Mouse (Mus musculus) T-helper 17 cell (primary cell): ENCODE measurements around the gene Ppp2r2c.

Experiments used
- in situ Hi-C, 2 experiments: fragments of 300-600 bp; cut with MboI, MseI; formaldehyde crosslinking; loops; 1 replicate in 1 of 2; 2 replicates in 1 of 2; pipeline ENCODE4 v1.15.1; 2025; ENCODE audit warnings: high pct_unique_total_duplicates in 2 of 2

Ppp2r2c gene

GRCm38 (mm10) chr5:36868266-36869090 lies at the start of gene Ppp2r2c:
Gene Ppp2r2c (plus strand): TSS chr5:36868513.
- in situ Hi-C loops: no loop called here

- in situ Hi-C loops: no loop called here
Observed at GRCm38 (mm10) chr5:36819742-36820141, 48.6 kb upstream of the Ppp2r2c start.

GRCm38 (mm10) chr5:36820142-36820541 lies 48.2 kb upstream of the Ppp2r2c start:
- in situ Hi-C loops: no loop called here

GRCm38 (mm10) chr5:36822907-36823306 lies 45.4 kb upstream of the Ppp2r2c start:
- in situ Hi-C loops: no loop called here

GRCm38 (mm10) chr5:36829098-36829497 lies 39.2 kb upstream of the Ppp2r2c start:
- in situ Hi-C loops: no loop called here

- in situ Hi-C loops: loop anchor here in 1 of 2 experiments (10.0 kb wide), 1 partner anchor 1265 kb away; no protein-coding TSS in a partner anchor
Observed at GRCm38 (mm10) chr5:36829913-36830879, 38.1 kb upstream of the Ppp2r2c start, which contains the start of gene Man2b2. Gene Man2b2 (minus strand): TSS chr5:36830653.

- in situ Hi-C loops: loop anchor here in 1 of 2 experiments (10.0 kb wide), 1 partner anchor 1266 kb away; no protein-coding TSS in a partner anchor
Observed at GRCm38 (mm10) chr5:36831272-36831671, 37.0 kb upstream of the Ppp2r2c start.

- in situ Hi-C loops: loop anchor here in 1 of 2 experiments (10.0 kb wide), 1 partner anchor 1271 kb away; no protein-coding TSS in a partner anchor
Observed at GRCm38 (mm10) chr5:36835933-36836332, 32.4 kb upstream of the Ppp2r2c start.

GRCm38 (mm10) chr5:36839032-36839431 lies 29.3 kb upstream of the Ppp2r2c start:
- in situ Hi-C loops: loop anchor here in 1 of 2 experiments (10.0 kb wide), 1 partner anchor 1274 kb away; no protein-coding TSS in a partner anchor

GRCm38 (mm10) chr5:36839602-36840001 lies 28.7 kb upstream of the Ppp2r2c start:
- in situ Hi-C loops: loop anchor here in 1 of 2 experiments (10.0 kb wide), 1 partner anchor 1275 kb away; no protein-coding TSS in a partner anchor

GRCm38 (mm10) chr5:36840092-36840491 lies 28.2 kb upstream of the Ppp2r2c start:
- in situ Hi-C loops: no loop called here

GRCm38 (mm10) chr5:36841701-36842100 lies 26.6 kb upstream of the Ppp2r2c start:
- in situ Hi-C loops: no loop called here

GRCm38 (mm10) chr5:36844490-36844889 lies 23.8 kb upstream of the Ppp2r2c start:
- in situ Hi-C loops: no loop called here

GRCm38 (mm10) chr5:36851572-36851971 lies 16.7 kb upstream of the Ppp2r2c start:
- in situ Hi-C loops: no loop called here

GRCm38 (mm10) chr5:36855180-36855579 lies 13.1 kb upstream of the Ppp2r2c start:
- in situ Hi-C loops: no loop called here

GRCm38 (mm10) chr5:36856529-36856928 lies 11.8 kb upstream of the Ppp2r2c start:
- in situ Hi-C loops: no loop called here

- in situ Hi-C loops: no loop called here
Observed at GRCm38 (mm10) chr5:36857546-36857945, 10.8 kb upstream of the Ppp2r2c start.

- in situ Hi-C loops: no loop called here
Observed at GRCm38 (mm10) chr5:36861084-36861483, 7.2 kb upstream of the Ppp2r2c start.

GRCm38 (mm10) chr5:36866701-36867250 lies 1.5 kb upstream of the Ppp2r2c start:
- in situ Hi-C loops: no loop called here

GRCm38 (mm10) chr5:36867561-36867960 lies 752 bp upstream of the Ppp2r2c start:
- in situ Hi-C loops: no loop called here

- in situ Hi-C loops: no loop called here
Observed at GRCm38 (mm10) chr5:36869186-36869577, 869 bp downstream of the Ppp2r2c start.
